Mouse (Mus musculus): ENCODE data around the gene Prr3. TPM values are rescaled to one million over a fixed set of nuclear protein-coding genes. Genes with fewer than 3 reads are reported as not detected.
"Not testable (repeated sequence)": the region's sequence is repeated elsewhere in the genome, so short reads cannot be mapped to it uniquely, and the experiment has no call there.

The Prr3 gene
- total RNA-seq (2021): 1 to 10 TPM; 5.1 to 9.3 TPM
- long read RNA-seq, experiment 1, partial matches to known transcripts: 3 of 8 reads
- long read RNA-seq, experiment 1, other reads (novel, unspliced or antisense): 2 of 8 reads
- long read RNA-seq, experiment 2, partial matches to known transcripts: 2 of 5 reads
- long read RNA-seq, experiment 2, other reads (novel, unspliced or antisense): 2 of 5 reads

DNA sequence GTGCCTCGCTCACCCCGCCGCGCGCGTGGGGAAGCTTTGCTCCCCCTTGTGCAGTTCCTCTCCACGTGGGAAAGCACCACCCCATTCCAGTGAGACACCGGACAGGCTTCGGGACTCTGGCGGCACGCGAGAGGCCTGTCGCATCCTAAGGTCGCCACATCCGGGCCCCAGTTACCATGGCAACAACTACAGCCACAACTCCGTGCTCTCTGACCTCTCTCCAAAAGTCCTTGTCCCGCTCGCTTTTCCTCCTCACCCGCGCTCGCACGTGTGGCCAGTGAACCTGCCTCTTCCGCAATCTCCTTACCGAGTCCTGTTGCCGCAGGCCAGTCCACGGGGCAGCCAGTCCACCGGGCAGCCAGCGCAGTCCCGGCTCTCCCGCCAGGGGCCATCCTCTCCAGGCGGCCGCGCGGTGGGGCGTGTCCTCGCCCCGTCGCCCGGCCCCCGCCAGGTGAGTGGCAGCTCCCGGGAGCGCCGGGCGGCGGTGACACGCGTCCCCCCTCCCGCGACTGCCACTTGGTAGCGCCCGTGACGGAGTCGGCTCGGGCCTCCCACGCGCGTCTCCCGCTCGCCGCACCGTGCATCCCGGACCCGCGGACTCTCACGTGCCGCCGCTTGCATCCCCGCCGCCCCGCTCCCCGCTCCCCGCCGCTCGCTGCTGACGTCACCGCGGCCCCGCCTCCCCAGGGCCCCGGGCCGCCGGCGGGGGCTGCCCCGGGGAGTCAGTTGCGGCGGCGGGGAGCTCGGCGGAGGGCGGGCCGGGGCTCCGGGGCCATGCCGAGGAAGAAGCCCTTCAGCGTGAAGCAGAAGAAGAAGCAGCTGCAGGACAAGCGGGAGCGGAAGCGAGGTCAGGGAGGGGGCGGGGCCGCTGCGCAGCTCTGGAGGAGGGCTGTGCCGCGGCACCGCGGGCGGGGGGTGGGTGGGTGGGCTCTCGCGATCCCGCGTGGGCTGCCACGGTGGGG is at the start of gene Prr3, which contains the start of gene Gnl1:
Gene Prr3, minus strand, starts transcription at position 836 of the 962 bp plus-strand sequence.
Gene Gnl1, plus strand, starts transcription at position 451 of the 962 bp plus-strand sequence.
- peak; percentile 86 for DNase-seq

DNA sequence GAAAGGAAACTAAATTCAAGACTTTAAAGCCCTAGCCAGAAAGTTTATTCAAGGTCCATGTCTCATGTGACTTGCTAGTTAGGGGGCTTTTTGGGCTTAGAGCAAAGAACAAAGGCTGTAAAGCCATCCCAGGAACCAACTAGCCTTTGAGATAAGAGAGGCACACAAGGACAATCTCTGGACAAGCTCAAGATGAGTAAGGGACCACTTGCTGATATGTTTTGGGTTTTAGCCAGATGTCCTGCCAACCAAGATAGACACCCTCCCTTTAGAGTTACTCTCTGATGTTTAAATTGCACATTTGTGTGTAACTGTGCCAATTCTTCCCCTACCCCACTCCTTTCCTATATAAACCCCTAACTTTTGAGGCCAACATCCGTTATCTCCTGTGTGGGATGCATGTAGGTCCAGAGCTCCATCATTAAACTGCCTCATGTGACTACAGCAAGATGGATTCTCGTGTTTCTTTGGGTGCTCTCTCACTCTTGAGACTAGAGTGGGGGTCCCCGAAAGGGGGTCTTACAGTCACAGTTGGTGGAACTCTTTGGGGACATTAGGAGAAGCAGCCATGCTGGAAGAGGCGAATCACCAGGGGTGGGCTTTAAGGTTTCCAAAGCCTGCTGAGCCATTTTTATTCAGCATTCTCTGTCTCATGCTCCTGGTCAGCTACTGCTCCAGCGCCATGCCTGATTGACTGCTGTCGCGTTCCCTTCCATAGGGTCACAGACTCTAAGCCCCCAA is 49.0 kb upstream of the Prr3 start:
- no peak for DNase-seq

DNA sequence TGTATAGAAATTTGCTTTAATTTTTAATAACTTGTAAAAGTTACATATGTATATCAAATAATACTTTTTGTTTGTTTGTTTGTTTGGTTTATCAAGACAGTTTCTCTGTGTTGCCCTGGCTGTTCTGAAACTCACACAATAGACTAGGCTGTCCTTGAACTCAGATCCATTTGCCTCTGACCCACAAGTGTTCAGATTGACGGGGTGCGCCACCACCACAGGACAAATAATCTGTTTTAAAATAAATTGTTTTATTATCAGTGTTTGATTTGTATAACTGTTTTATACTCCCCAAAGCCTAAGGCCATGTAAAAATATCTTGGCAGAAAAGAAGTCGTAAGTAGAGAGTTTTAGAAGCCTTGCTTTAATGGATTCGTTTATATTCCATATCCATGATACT is 47.6 kb upstream of the Prr3 start:
- DNase-seq: no peak

DNA sequence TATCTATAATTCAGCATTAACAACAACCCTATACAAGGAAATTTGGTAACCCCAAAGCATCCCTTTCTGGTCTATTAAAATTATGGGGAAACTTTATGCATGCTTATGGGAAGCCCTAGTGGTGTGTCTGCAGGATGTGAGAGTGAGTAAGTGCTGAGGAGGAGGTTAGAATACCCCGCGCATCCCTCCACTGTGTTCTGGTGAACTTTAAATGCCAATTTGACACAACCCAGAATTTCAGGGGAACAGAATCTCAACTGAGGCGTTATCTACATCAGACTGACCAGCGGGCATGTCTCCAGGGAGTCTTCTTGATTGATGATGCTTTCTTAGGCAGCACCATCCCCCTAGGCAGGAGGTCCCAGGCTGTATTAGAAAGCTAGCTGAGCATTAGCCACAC is 45.9 kb upstream of the Prr3 start:
- no peak for DNase-seq

DNA sequence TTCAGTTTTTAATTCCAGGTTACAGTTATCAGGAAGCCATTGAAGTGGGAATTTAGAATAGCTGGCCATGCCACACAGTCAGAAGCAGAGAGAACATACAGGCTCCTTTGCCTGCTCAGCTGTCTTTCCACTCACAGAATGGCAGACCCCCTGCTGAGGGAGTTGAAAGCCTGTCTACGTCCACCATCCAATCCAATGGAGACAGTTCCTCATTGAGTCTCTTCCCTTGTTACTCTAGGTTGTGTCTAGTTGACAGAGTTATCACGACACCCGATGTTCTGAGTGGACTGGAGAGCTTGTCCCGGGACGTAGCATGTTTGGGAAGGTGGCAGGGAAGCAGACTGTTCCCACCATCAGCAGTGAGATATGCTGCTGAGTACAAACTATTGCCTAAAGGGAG is 45.2 kb upstream of the Prr3 start:
- no peak for DNase-seq

DNA sequence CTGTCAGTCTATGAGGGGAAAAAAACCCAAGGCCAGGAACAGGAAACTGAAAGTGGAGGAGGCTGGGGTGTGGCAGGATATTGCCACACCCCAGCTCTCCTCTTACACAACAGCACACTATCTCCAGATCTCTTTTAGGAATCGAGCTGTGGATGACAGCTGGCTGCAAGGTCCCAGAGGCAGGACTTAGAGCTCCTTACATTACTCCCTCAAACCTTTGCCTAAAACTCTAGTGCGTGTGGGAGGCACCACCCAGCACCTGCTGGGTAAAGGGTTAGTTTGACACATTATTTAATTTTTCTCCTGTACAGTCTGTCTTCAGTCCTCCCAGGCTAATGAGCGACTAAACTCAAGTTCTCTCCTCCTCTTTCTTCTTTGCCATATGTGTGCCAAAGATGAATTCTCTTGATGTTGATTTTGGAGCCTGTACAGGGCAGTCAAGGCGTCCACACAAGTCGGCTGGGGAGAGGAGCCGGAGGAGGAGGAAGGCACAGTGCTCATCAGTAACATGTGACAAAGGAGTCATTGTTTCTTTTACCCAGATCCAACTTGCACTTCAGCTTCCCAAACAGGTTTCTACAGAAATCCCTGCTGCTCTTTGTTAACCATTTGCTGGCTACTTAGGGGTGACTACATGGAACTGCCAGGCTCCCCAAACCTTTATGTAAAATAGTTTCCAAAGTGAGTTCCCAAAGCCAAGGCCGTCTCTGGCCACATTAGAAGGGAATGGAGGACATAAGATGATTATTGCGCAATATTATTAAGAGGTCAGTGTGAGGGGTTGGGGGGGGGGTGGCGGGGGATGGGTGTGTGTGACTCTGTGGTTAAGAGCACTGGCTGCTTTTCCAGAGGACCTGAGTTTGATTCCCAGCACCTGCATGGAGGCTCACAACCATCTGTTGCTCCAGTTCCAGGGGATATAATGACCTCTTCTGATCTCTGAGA is 43.9 kb upstream of the Prr3 start:
- DNase-seq: no peak

DNA sequence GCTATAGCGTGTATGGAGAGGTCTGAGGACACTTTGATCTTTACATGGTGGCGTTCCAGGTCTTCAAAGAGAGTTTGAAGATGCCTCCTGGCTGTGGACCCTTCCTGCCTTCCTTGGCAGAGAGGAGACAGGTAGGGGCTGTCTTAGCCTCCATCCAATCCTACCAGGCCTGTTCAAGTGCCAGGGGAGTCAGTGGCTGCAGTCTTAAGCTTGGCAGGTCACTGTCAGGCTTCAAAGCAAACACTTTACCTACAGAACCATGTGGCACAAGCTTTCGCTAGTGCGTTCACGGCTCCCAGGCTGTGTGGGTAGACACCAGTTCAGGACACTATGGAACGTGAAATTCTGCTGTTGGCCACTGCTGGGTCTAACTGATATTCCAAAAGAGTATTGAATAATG is 42.9 kb upstream of the Prr3 start:
- no peak for DNase-seq

DNA sequence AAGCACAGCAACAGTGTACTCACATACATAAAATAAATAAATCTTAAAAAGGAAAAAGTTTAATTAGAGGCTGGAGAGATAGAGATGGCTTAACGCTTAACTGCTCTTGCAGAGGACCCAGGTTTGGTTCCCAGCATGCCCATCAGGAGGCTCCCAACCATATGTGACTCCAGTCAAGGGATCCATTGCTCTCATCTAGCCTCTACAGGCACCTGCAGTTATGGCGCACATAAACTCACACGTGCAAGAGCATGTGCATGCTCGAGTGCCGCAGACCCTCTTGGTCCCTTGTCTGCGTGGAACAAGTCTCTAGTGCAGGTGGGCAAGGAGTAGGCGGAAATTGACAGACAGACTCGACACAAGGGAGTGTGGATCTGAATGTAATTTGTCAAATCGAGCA is 42.1 kb upstream of the Prr3 start:
- DNase-seq: no peak

DNA sequence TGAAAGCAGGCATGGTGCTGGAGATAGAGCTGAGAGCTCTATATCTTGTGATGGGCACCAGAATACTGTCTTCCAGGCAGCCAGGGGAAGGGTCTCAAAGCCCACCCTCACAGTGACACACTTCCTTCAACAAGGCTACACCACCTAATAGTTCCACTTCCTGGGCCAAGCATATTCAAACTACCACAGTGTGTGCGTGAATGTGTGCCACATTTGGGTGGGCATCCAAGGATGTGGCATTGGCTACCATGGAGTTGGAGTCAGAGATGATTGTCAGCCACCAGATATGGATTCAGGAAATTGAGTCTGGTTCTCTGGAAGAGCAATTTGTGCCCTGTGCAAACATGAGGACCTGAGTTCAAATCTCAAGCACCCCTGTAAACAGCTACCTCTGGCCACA is 41.3 kb upstream of the Prr3 start:
- DNase-seq: no peak

DNA sequence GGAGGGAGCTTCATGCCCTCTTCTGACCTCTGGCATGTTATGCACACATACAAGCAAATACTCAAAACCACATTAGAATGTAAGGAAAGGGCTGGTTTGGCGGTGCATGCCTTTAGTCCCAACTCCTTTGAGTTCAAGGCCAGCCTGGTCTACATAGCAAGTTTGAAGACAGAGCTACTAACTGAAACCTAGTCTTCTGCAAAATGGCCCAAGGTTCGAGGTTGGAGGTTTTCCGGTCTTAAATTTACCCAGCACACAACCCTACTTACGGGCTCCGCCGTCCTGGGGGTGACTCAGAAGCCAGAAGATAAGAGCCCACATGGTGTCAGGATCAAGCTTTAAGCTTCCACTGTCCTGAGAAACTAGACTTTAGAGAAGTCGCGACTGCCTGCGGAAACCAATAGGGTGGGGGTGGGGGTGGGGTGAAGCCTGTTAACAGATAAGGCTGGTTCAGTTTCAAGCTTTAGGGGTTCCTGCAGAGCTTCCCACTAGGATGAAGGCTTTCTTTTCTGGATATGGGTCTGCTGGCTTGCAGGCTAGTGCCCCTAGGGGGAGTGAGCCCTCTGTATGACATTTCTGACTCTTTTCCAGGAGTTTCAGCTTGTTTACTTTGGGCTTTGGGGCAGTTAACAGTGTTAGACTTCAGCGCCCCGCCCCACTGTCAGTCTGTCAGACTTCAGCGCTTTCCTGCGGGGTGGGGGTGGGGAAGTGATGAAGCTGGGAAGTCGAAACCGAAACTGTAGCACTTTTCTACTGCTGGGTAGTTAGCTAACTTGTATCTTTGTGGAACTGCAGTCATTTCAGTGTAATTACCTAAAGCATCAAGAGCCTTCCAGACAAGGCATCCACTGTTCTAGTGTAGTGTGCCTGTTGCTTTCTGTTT is 40.4 kb upstream of the Prr3 start, which contains the start of gene H2-T24:
Gene H2-T24, minus strand, starts transcription at position 370 of the 883 bp plus-strand sequence.
- DNase-seq: peak; percentile 38

DNA sequence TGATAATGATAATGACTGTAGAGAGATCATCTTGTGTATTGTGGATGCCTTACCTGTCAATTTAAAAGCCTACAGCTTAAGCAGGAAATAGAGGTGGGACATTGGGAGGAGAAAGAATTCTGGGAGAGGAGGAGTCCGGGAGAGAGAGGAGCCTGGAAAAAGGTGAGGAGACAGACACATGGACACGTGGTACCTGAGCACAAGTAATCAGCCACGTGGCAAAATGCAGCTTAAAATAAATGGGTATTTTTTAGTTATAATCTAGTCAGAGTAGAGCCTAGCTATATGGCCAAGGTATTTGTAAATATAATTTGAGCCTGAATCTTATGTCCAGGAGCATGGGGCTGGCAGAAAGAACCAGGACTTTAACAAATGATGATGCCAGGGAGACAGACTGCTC is 39.5 kb upstream of the Prr3 start:
- DNase-seq: no peak

DNA sequence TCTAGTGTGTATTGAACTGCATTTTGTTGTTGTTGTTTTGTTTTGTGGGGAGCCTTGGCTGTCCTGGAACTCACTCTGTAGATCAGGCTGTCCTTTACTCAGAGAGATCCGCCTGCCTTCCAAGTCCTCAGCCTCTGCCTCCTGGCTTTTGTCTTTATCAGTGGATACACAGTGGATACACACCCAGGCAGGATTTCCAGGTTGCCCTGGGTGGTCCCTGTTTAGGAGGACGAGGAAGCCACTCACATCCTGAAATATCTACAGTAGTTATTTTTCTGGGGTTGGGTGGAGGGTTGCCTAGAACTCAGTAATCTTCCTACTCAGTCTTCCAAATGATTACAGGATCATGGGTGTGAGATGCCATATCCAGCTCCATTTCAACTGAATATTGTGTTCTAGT is 38.9 kb upstream of the Prr3 start:
- no peak for DNase-seq

DNA sequence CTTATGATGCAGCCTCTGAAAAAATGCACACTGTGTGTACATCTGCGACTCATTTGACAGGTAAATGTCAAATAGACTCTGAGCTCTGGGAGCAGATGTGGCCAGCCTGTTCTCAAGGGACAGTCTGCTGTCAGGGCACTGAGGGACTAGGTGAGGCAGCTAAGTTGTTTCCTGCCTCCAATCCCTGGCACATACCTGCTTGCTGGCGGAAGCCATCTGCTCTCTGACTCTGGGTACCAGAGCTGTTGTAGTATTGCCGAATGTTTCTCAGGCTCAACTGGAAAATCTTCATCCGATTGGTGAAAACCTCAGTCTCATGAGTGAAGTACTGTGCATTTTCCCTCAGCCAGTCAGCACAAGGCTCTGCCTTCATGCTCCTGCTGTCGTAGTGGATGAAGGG is 37.0 kb upstream of the Prr3 start:
- no peak for DNase-seq

DNA sequence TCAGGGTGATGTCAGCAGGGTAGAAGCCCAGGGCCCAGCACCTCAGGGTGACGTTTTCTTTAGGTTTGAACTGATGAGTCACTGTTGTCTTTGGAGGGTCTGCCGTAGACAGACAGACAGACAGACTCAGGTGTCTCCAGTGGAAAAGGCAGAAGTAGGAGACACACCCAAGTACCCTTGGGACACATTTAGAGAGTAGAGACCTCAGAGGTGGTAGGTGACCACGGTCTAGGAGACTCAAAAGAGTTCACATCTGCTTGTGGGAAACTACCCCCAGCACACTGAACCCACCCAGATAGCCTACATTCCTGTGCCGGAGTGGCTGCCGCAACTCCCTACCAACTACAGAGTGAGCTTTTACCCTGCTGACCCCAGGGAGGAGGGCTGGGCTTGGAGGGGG is 34.9 kb upstream of the Prr3 start:
- no peak for DNase-seq

DNA sequence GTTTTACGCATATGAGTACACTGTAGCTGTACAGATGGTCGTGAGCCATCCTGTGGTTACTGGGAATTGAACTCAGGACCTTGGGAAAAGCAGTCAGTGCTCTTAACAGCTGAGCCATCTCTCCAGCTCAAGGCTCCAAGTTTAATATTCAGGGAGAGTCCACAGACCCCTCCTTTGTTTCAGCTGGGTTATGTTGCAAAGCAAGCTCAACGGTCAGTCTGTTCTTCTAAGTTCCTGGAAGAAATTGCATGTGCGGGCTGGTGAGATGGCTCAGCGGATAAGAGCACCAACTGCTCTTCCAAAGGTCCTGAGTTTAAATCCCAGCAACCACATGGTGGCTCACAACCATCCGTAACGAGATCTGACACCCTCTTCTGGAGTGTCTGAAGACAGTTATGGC is 24.4 kb upstream of the Prr3 start:
- not testable (repeated sequence) for DNase-seq

DNA sequence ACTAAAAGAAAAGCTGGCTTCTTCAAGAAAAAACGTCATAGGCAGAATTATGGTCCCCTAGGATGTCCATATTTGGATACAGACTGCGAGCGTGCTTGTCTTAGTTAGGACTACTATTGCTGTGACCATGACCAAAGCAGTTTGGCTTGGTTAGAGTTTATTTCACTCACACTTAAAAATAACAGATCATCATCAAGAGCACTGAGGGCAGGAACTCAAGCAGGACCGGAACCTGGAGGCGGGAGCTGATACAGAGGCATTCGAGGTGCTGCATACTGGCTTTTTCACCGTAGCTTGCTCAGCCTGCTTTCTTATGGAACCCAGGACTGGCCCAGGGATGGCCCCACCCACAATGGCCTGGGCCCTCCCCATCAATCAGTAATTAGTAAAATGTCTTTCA is 23.3 kb upstream of the Prr3 start:
- no peak for DNase-seq

DNA sequence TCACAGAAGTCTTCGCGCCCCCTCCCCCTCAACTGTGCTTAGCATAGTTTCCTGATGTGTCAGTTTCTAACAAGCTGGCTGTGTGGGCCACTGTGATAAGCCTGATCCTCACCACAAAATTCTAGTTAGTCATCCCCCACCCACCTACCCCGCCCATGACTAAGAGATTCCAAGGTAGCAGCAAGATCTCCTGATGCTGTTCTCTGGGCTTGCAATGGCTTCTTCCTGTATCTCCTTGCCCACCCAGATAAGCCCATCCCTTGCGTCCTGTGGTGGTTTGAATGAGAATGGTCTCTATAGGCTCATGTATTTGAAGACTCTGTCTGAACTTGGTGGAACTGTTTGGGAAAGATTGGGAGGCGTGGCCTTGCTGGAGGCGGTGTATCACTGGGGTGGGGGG is 21.9 kb upstream of the Prr3 start:
- no peak for DNase-seq

DNA sequence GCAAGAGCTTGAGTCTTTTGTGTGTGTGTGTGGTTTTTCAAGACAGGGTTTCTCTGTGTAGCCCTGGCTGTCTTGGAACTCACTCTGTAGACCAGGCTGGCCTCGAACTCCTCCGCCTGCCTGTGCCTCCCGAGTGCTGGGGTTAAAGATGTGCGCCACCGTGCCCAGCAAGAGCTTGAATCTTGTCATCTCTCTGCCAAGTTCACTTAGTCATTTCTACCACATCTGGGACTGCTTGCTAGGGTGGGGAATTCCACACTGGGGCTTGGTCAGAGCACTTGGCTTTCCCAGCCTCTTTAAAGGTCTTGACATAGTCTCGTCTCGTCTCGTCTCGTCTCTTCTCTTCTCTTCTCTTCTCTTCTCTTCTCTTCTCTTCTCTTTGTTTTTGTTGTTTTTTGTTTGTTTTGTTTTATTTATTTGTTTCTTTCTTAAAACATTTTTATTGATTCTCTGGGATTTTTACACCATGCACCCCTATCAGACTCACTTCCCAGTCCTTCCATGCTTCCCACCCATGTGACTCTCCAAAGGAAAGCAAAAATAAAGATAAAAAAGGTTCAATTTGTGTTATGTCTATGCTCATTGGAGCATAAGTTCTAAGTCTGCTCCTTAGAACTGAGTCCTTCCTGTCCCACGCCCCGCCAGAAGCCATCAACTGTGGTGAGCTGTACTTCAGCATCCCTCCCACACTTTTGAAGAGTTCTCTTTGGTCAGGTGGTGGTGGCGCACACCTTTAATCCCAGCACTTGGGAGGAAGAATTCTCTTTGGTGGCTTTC is 21.3 kb upstream of the Prr3 start:
- no peak for DNase-seq

DNA sequence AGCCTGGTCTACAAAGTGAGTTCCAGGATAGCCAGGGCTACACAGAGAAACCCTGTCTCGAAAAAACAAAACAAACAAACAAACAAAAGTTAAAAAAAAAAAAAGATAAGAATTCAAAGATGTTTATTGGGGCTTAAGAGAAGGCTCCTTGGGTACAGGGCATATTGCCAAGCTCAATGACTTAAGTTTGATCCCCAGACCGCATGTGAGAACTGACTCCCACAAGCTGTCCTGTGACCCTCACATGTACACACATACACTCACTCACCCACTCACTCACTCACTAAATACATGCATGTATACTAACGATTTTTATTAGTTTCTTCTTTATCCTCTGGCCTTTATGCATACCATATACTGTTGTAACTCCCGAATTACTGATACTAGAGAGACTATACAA is 20.3 kb upstream of the Prr3 start:
- DNase-seq: no peak

DNA sequence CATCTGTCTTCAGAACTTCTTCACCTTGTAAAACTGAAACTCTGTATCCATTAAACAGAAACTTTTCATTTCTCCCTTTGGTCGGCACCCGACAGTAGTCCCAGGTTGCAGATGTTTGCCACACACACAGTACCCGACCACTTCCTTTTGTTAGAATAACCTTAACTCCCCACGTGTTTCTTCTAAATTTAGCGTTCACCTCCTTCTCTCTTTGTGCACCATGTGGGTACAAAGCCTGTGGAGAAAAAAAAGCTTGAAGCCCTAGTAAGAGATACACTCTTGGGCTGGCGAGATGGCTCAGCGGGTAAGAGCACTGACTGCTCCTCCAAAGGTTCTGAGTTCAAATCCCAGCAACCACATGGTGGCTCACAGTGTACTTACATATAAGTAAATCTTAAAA is 19.3 kb upstream of the Prr3 start:
- no peak for DNase-seq

Data from gastrocnemius, postnatal 10 days (tissue).